ENCODE assay signal across 8 mouse cellular contexts in genomic region chr2:26021561-26022257, GRCm38 (mm10). TPM values are rescaled to one million over a fixed set of nuclear protein-coding genes. Genes with fewer than 3 reads are reported as not detected.
DNase-seq lines count a peak whose midpoint lies in the region; ATAC-seq and TF ChIP-seq lines count a peak whose summit lies in the region.

TSS of gene Ubac1 (minus strand) at chr2:26021747.

- peak within 1 kb of the TSS; percentile 94 for H3K4me3 ChIP-seq in E14TG2a.4 (replicated peaks; ENCODE audit: low read length)
- peak within 1 kb of the TSS; percentile 80 for H3K4me3 ChIP-seq in forebrain, embryonic 12.5 days (replicated peaks)
- H3K4me3 ChIP-seq in heart, postnatal 0 days (ENCODE audit: low read depth, low read length), result peak within 1 kb of the TSS; percentile 90
- peak within 1 kb of the TSS; percentile 82 for H3K4me3 ChIP-seq in liver, embryonic 16.5 days (ENCODE audit: low read depth, low read length)
- peak within 1 kb of the TSS; percentile 87 for H3K4me3 ChIP-seq in neural tube, embryonic 13.5 days
- H3K4me3 ChIP-seq in testis, adult 2 months (ENCODE audit: control insufficient read depth, low read depth, low read length), result peak within 1 kb of the TSS; percentile 92

- no peak for TF ChIP-seq CTCF in E14TG2a.4 (conservative IDR thresholded peaks at IDR 0.05; ENCODE audit: low read length)
- TF ChIP-seq CTCF in heart, postnatal 0 days (IDR thresholded peaks at IDR 0.05; ENCODE audit: low read depth), result no peak
- no peak for TF ChIP-seq CTCF in testis, adult 2 months (IDR thresholded peaks at IDR 0.05; ENCODE audit: control insufficient read depth, insufficient read depth, insufficient replicate concordance, low read depth, low read length)

- 7% methylated on average over 50 of the region's 50 CpGs for WGBS in forebrain, embryonic 12.5 days
- 6% methylated on average over 43 of the region's 50 CpGs for WGBS in heart, postnatal 0 days
- 6% methylated on average over 50 of the region's 50 CpGs for WGBS in liver, embryonic 16.5 days (ENCODE audit: insufficient replicate concordance)
- 7% methylated on average over 49 of the region's 50 CpGs for WGBS in neural tube, embryonic 13.5 days

- TF ChIP-seq EP300 in heart, postnatal 0 days (IDR thresholded peaks at IDR 0.05; ENCODE audit: low read depth), result no peak; the same call in 1 of the 2 replicates

- H3K4me2 ChIP-seq in forebrain, embryonic 12.5 days, result peak within 1 kb of the TSS; percentile 87
- peak within 1 kb of the TSS; percentile 96 for H3K4me2 ChIP-seq in heart, postnatal 0 days (ENCODE audit: low read depth, low read length)
- H3K4me2 ChIP-seq in liver, embryonic 16.5 days (ENCODE audit: low read depth, low read length), result peak within 1 kb of the TSS; percentile 93
- peak within 1 kb of the TSS; percentile 97 for H3K4me2 ChIP-seq in neural tube, embryonic 13.5 days

- peak; percentile 95 for ATAC-seq in forebrain, embryonic 12.5 days (ENCODE audit: low FRiP score)
- peak; percentile 95 for ATAC-seq in heart, postnatal 0 days (ENCODE audit: insufficient read depth, low read depth)
- ATAC-seq in liver, embryonic 16.5 days (ENCODE audit: low read depth), result peak; percentile 90
- peak; percentile 93 for ATAC-seq in neural tube, embryonic 13.5 days (ENCODE audit: low read depth)

- H3K27me3 ChIP-seq in E14TG2a.4 (ENCODE audit: insufficient read depth, low read length), result no peaks in the 10 kb centered on the region
- H3K27me3 ChIP-seq in forebrain, embryonic 12.5 days, result no peaks in the 10 kb centered on the region
- H3K27me3 ChIP-seq in heart, postnatal 0 days (ENCODE audit: control insufficient read depth, insufficient read depth, low read length), result no peaks in the 10 kb centered on the region
- no peaks in the 10 kb centered on the region for H3K27me3 ChIP-seq in liver, embryonic 16.5 days (ENCODE audit: control insufficient read depth, insufficient read depth, low read depth, low read length)
- H3K27me3 ChIP-seq in neural tube, embryonic 13.5 days, result no peaks in the 10 kb centered on the region
- H3K27me3 ChIP-seq in testis, adult 2 months (ENCODE audit: control insufficient read depth, insufficient read depth, low read length), result no peaks in the 10 kb centered on the region

- peak; percentile 79 for DNase-seq in c-Kit-positive CD71-positive TER-119-positive erythroid progenitor cells, embryonic 14.5 days (ENCODE audit: low spot score)
- DNase-seq in heart, postnatal 0 days (ENCODE audit: low spot score), result peak; percentile 93
- DNase-seq in kidney, postnatal 4 days, result peak; percentile 89 to 94

- H3K4me1 ChIP-seq in E14TG2a.4 (replicated peaks; ENCODE audit: low read depth, low read length), result peaks cover 46% of the 10 kb centered on the region
- H3K4me1 ChIP-seq in forebrain, embryonic 12.5 days, result peaks cover 17% of the 10 kb centered on the region
- H3K4me1 ChIP-seq in heart, postnatal 0 days (ENCODE audit: control insufficient read depth, insufficient read depth), result peaks cover 26% of the 10 kb centered on the region
- H3K4me1 ChIP-seq in liver, embryonic 16.5 days (ENCODE audit: control insufficient read depth, low read depth, low read length), result peaks cover 34% of the 10 kb centered on the region
- H3K4me1 ChIP-seq in neural tube, embryonic 13.5 days (replicated peaks), result peaks cover 39% of the 10 kb centered on the region
- peaks cover 3% of the 10 kb centered on the region for H3K4me1 ChIP-seq in testis, adult 2 months (ENCODE audit: control insufficient read depth, insufficient read depth, low read length)

- TF ChIP-seq POLR2A in testis, adult 2 months (IDR thresholded peaks at IDR 0.05; ENCODE audit: control insufficient read depth, low read depth, low read length), result peak; percentile 70

- H3K9ac ChIP-seq in forebrain, embryonic 12.5 days, result peak within 1 kb of the TSS; percentile 81
- peak within 1 kb of the TSS; percentile 64 for H3K9ac ChIP-seq in heart, postnatal 0 days (replicated peaks; ENCODE audit: low read depth, low read length)
- peak within 1 kb of the TSS; percentile 93 for H3K9ac ChIP-seq in liver, embryonic 16.5 days (ENCODE audit: low read depth, low read length)
- peak within 1 kb of the TSS; percentile 88 for H3K9ac ChIP-seq in neural tube, embryonic 13.5 days

- no peaks in the 10 kb centered on the region for H3K9me3 ChIP-seq in E14TG2a.4 (ENCODE audit: low read length)
- no peaks in the 10 kb centered on the region for H3K9me3 ChIP-seq in forebrain, embryonic 12.5 days
- H3K9me3 ChIP-seq in heart, postnatal 0 days (replicated peaks; ENCODE audit: control insufficient read depth, low read length), result no peaks in the 10 kb centered on the region
- no peaks in the 10 kb centered on the region for H3K9me3 ChIP-seq in liver, embryonic 16.5 days (replicated peaks; ENCODE audit: control insufficient read depth, low read length)
- H3K9me3 ChIP-seq in neural tube, embryonic 13.5 days, result no peaks in the 10 kb centered on the region

- H3K27ac ChIP-seq in forebrain, embryonic 12.5 days, result peak within 1 kb of the TSS; percentile 81
- peak within 1 kb of the TSS; percentile 93 for H3K27ac ChIP-seq in heart, postnatal 0 days (ENCODE audit: low read depth)
- peak within 1 kb of the TSS; percentile 98 for H3K27ac ChIP-seq in liver, embryonic 16.5 days (ENCODE audit: low read length)
- peak within 1 kb of the TSS; percentile 89 for H3K27ac ChIP-seq in neural tube, embryonic 13.5 days (replicated peaks)
- H3K27ac ChIP-seq in testis, adult 2 months (ENCODE audit: control insufficient read depth, insufficient read depth, low read depth, low read length), result peak within 1 kb of the TSS; percentile 46

- peaks cover 31% of the 10 kb centered on the region for H3K36me3 ChIP-seq in E14TG2a.4 (ENCODE audit: insufficient read depth, low read length)
- no peaks in the 10 kb centered on the region for H3K36me3 ChIP-seq in forebrain, embryonic 12.5 days (replicated peaks)
- H3K36me3 ChIP-seq in heart, postnatal 0 days (replicated peaks; ENCODE audit: control insufficient read depth, insufficient read depth, low read length), result no peaks in the 10 kb centered on the region
- H3K36me3 ChIP-seq in liver, embryonic 16.5 days (ENCODE audit: control insufficient read depth, insufficient read depth), result peaks cover 6% of the 10 kb centered on the region; the same call in 1 of the 2 replicates
- H3K36me3 ChIP-seq in neural tube, embryonic 13.5 days, result no peaks in the 10 kb centered on the region
- no peaks in the 10 kb centered on the region for H3K36me3 ChIP-seq in testis, adult 2 months (ENCODE audit: control insufficient read depth, insufficient read depth, low read length)

RNA-seq across cellular contexts. Expression of gene Ubac1, which starts in this region (rescaled TPM):
- 86.7 and 88.6 TPM in 2 replicates for polyA plus RNA-seq in forebrain, embryonic 12.5 days (2016; fragmentation: Nextera tagmentation; extraction: Ambion mirVana)
- 99.4 and 120 TPM in 2 replicates for total RNA-seq in heart, postnatal 0 days (2014; rRNA removed; ENCODE audit: low replicate concordance)
- 119 and 120 TPM in 2 replicates for polyA plus RNA-seq in heart, postnatal 0 days (2015; fragmentation: Nextera tagmentation; extraction: Ambion mirVana)
- polyA plus RNA-seq in liver, embryonic 16.5 days (2015; fragmentation: Nextera tagmentation; extraction: Ambion mirVana), result 392 and 410 TPM in 2 replicates
- polyA plus RNA-seq in neural tube, embryonic 13.5 days (2015; fragmentation: Nextera tagmentation; extraction: Ambion mirVana), result 116 and 124 TPM in 2 replicates
- polyA plus RNA-seq in testis, adult 2 months (2012; rRNA removed), result 65.1 and 71.2 TPM in 2 replicates

Comparison
In these comparisons a context has a peak if more than half of its experiments do, and no peak if none do; other contexts are left out.
1. Peak in every context shown above with its lines: DNase-seq, ATAC-seq, H3K4me3 ChIP-seq and H3K27ac ChIP-seq.
2. H3K27ac ChIP-seq: peak in every context shown above with its lines; median percentile 98 in liver, embryonic 16.5 days; 93 in heart, postnatal 0 days; 89 in neural tube, embryonic 13.5 days; 81 in forebrain, embryonic 12.5 days; 46 in testis, adult 2 months.